Mouse (Mus musculus) G1E (cell line): Measurements from ENCODE around the gene Anxa9. TPM values are rescaled to one million over a fixed set of nuclear protein-coding genes. Genes with fewer than 3 reads are reported as not detected.

ENCODE experiments used
- ATAC-seq: 2 replicates; pipeline ENCODE4 v1.8.0; 2016; ENCODE audit warnings: mild to moderate bottlenecking; ENCODE audit not compliant: insufficient number of reproducible peaks, poor library complexity, low FRiP score, severe bottlenecking; ENCODE audit errors: extremely low read depth
- DNase-seq: peaks from one replicate; pipeline ENCODE4 v3.0.0; 2012; ENCODE audit warnings: low spot score
- H3K27me3 ChIP-seq: 2 replicates; pipeline ENCODE4 v1.6.1; 2012; ENCODE audit warnings: mild to moderate bottlenecking, low read length, inconsistent platforms; ENCODE audit not compliant: insufficient read depth
- H3K36me3 ChIP-seq: replicated peaks from 2 replicates; pipeline ENCODE3; 2012; ENCODE audit warnings: mild to moderate bottlenecking, inconsistent platforms
- H3K4me1 ChIP-seq: 2 replicates; pipeline ENCODE4 v1.6.1; 2012; ENCODE audit warnings: low read depth, low read length, inconsistent platforms, mixed read lengths; ENCODE audit not compliant: insufficient read depth
- H3K4me3 ChIP-seq: 2 replicates; pipeline ENCODE4 v1.5.1; 2012; ENCODE audit warnings: low read depth, mild to moderate bottlenecking, inconsistent platforms, low read length, moderate library complexity, mixed read lengths
- H3K9me3 ChIP-seq: replicated peaks from 2 replicates; pipeline ENCODE4 v1.6.1; 2012; ENCODE audit warnings: inconsistent platforms
- CTCF ChIP-seq: IDR thresholded peaks from 2 replicates; pipeline ENCODE4 v1.5.1; 2012; ENCODE audit warnings: low read depth, low read length, inconsistent platforms, mixed read lengths
- GATA1 ChIP-seq: IDR thresholded peaks from 2 replicates; pipeline ENCODE4 v1.6.1; 2012; ENCODE audit warnings: borderline replicate concordance, low read length, inconsistent platforms, mixed read lengths
- GATA2 ChIP-seq: IDR thresholded peaks from 2 replicates; pipeline ENCODE4 v1.6.1; 2012; ENCODE audit warnings: low read depth, low read length, inconsistent platforms, borderline replicate concordance
- POLR2AphosphoS5 ChIP-seq: IDR thresholded peaks from 2 replicates; pipeline ENCODE4 v1.6.1; 2012; ENCODE audit warnings: low read depth, low read length, inconsistent platforms; ENCODE audit not compliant: insufficient replicate concordance
- TAL1 ChIP-seq: conservative IDR thresholded peaks from 2 replicates; pipeline ENCODE4 v1.6.1; 2012; ENCODE audit warnings: low read depth, low read length, inconsistent platforms, mixed read lengths
- polyA plus RNA-seq: library from polyadenylated mRNA; stranded (reverse); fragments of >175 nt; gene quantifications from 2 replicates; pipeline ENCODE4 v1.2.3, GENCODE M21; 2012
- total RNA-seq, 2 experiments: library from RNA; stranded (forward) in 1 of 2; stranded (reverse) in 1 of 2; fragments of 200-1000 nt in 1 of 2; fragments of >200 nt in 1 of 2; fragmentation: Nextera tagmentation in 1 of 2; gene quantifications; 2 replicates each; pipeline ENCODE4 v1.2.3; 2014 to 2017

The Anxa9 gene
- total and polyA plus RNA-seq, 3 experiments: 1.4 to 29.8 (median 9.4) TPM

DNA sequence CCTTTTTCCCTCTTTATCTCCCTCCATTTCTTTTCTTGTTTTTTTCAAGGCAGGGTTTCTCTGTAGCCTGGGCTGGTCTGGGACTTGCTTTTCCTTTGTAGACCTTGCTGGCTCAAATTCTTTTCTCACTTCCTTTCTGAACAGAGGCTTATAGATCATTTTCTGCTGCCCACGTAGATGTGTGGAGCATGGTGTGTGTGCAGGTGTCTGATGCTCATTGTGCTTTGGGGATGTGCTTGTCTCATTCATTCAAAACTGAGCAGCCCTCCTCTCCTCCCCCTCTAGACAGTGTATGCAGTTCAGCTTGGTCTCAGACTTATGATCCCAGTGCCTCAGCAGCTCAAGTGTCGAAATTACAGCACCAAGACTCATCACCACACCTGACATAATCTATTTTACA, 12.1 kb upstream of the Anxa9 start:
- no peak for DNase-seq
- no peaks in the 10 kb centered on the region for H3K27me3 ChIP-seq
- no peaks in the 10 kb centered on the region for H3K9me3 ChIP-seq
- no peak for ATAC-seq
- H3K36me3 ChIP-seq: peaks cover 75% of the 10 kb centered on the region
- peaks cover 79% of the 10 kb centered on the region for H3K4me1 ChIP-seq
- TF ChIP-seq TAL1 (no peak), GATA1 (no peak), GATA2 (no peak), CTCF (no peak), POLR2AphosphoS5 (no peak)
- H3K4me3 ChIP-seq: peak overlapping the region; percentile 68; the same call in 1 of the 2 replicates

DNA sequence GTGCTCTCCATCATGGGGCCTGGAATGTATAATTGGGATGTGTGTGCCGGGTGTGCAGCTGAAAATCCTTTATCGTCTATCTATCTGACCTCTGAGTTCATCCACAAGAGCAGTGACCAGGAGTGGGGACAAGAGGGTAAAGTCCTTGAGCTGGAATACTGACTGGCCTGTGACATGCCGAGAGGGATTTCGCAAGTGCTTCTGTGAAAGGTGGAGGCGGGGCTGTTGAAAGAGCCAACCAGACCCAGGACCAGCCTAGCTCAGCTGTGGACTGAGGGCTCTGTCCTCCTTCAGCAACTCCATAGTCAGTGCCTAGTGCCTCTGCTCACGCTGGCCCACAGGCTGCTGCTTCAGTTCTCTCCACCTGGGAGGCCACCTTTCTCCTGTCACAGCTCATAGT, 11.6 kb upstream of the Anxa9 start:
- DNase-seq (peak; percentile 46), ATAC-seq (peak; percentile 26; the same call in 1 of the 2 replicates)
- Histone ChIP-seq H3K36me3 (peaks cover 69% of the 10 kb centered on the region), H3K4me1 (peaks cover 78% of the 10 kb centered on the region), H3K4me3 (peak overlapping the region; percentile 68; the same call in 1 of the 2 replicates), H3K9me3 (no peaks in the 10 kb centered on the region), H3K27me3 (no peaks in the 10 kb centered on the region)
- no peak for TF ChIP-seq GATA2
- TF ChIP-seq POLR2AphosphoS5: 0 out of 2 replicates have a peak, but pooled peaks have one; percentile 63
- no peak for TF ChIP-seq GATA1

DNA sequence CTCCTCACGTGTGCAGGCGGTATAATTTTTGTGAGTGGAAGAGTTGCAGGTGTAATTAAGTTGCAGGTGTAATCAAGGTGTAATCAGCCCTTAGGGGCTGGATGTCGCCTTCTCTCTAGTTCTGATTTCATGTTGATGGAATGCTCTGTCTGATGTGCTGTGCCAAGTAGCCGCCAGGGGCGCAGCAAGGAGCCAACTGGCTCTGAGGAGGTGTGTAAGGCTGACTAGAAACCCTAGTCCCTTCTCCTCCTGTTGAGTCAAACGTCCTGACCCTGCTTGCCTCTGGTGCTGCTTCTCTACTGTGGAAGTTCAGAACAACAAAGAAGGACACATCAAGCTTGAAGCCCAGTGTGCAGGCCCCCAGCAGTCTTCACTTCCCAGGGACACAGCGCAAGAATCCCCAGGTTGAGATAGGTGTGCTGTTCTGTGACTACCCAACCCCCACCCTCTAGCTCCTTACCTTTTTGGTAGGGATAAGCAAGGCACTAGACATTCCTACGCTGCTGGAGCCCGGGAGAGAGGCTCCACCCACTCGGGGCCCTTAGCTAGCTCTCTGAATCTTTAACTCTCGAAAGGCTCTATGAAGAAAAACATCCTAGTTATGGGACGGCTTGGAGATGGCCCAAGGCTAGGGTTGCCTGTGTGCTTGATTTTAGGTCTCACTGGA, 10.6 kb upstream of the Anxa9 start:
- DNase-seq (peak; percentile 69), ATAC-seq (no peak)
- Histone ChIP-seq H3K36me3 (peaks cover 61% of the 10 kb centered on the region), H3K27me3 (no peaks in the 10 kb centered on the region), H3K4me1 (peaks cover 77% of the 10 kb centered on the region), H3K9me3 (no peaks in the 10 kb centered on the region), H3K4me3 (peak overlapping the region; percentile 66)
- TF ChIP-seq CTCF (peak; percentile 95), POLR2AphosphoS5 (no peak)

DNA sequence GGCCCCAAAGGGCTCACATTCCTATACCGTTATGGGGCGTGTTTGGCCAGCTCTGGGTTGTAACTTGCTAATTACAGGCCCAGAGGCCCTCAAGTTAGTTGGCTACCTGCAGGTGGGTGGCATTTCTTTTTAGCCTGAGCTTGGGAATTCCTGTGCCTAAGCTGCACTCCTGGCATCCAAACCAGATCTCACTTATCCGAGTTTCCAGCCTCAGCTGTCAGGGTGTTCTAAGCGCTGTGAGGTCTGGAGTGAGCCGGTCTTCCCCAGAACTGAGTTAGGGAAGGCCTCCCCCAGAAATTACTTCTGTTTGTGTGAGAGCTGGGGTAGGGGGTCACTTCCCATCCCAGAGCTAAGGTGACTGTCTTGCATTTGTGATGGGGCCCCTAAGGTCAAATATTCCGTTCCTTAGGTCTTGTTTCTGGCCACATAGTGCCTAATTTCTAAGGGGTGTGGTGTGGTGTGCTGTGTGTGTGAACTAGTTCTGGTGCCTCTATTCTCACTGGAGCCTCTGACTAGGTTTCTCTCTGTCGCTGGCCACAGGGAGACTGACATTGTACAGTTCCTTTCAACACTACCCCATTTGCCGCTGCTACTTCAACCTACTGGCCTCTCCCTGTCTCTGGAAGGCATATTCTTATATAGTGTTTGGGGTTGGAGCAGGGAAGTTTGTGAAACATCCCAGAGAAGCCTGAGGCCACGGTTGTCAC, 9.0 kb upstream of the Anxa9 start:
- peaks cover 75% of the 10 kb centered on the region for H3K4me1 ChIP-seq
- peaks cover 48% of the 10 kb centered on the region for H3K36me3 ChIP-seq
- peak overlapping the region; percentile 79 for H3K4me3 ChIP-seq
- peak; percentile 38 for DNase-seq
- TF ChIP-seq POLR2AphosphoS5: no peak
- no peak for TF ChIP-seq CTCF
- no peak for TF ChIP-seq GATA1
- TF ChIP-seq TAL1: no peak
- TF ChIP-seq GATA2: no peak
- no peak for ATAC-seq
- H3K9me3 ChIP-seq: no peaks in the 10 kb centered on the region
- no peaks in the 10 kb centered on the region for H3K27me3 ChIP-seq

DNA sequence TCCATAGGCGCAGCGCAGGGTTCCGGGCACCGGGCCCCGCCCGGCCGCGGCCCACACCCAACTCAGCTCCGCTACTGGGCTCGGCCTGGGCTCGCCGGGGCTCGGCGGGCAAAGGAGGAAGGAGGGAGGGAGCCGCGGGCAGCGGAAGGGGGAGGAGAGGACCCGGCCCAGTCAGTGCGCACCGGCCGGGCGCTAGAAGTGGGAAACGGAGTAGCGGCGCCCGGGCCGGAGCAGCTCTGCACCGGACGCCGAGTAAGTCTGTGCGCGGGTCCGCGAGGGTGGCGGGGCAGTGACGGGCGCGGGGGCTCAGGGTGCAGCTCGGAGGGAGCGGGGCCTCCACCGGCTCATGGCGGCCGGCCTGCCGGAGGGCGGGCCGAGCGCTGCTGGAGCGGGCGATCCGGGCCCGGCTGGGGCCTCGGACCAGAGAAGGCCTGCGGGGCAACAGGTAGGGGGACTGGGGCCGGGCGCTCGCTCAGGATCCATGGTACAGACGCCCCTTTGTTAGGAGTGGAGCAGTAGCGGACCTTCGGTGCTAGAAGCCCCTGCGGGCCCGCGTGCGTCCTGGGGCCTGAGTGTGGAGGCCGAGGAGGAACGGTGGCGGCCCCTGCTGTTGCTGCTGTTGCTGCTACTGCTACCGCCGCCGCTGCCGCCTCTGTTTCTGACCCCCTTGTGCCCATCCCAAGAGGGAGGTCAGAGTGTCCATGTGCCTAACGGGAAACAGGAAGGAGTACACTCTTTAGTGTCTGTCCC, 8.3 kb upstream of the Anxa9 start:
- no peaks in the 10 kb centered on the region for H3K9me3 ChIP-seq
- H3K36me3 ChIP-seq: peaks cover 41% of the 10 kb centered on the region
- H3K27me3 ChIP-seq: no peaks in the 10 kb centered on the region
- 0 out of 2 replicates have a peak, but pooled peaks have one; percentile 18 for ATAC-seq
- peaks cover 75% of the 10 kb centered on the region for H3K4me1 ChIP-seq
- peak overlapping the region; percentile 79 for H3K4me3 ChIP-seq
- TF ChIP-seq CTCF: no peak
- no peak for TF ChIP-seq POLR2AphosphoS5
- peak; percentile 95 for DNase-seq

DNA sequence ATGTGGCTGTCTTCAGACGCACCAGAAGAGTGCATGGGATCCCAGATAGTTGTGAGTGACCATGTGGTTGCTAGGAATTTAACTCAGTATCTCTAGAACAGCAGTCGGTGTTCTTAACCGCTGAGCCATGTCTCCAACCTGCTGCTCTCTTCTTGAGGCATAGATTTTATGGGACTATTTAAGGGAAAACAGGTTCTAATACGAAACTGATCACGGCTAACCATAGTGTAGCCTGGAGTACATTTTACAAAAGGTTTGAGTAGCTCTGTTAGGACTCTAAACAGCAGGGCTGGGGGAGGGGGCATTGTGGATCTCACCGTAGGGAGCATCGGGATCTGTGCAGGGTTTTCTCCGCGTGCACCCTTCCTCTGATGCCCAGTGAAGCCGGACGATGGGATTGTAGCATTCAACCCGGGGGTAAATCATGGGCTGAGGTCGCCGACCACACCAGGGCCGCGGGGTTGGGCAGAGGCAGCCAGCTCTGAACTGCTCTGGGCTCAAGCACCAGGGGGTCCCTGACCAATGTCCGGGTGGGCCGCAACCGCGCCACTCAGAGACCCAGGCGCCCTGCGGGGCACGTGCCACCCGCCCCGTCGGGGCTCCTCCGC, 7.6 kb upstream of the Anxa9 start, which contains the start of gene Cers2:
Cers2 (plus strand) TSS at position 306 of the 608 bp plus-strand sequence.
- TF ChIP-seq POLR2AphosphoS5: no peak
- no peak for TF ChIP-seq CTCF
- H3K9me3 ChIP-seq: no peaks in the 10 kb centered on the region
- peak within 1 kb of the TSS; percentile 79 for H3K4me3 ChIP-seq
- peaks cover 72% of the 10 kb centered on the region for H3K4me1 ChIP-seq
- no peaks in the 10 kb centered on the region for H3K27me3 ChIP-seq
- ATAC-seq: no peak
- DNase-seq: no peak
- H3K36me3 ChIP-seq: peaks cover 37% of the 10 kb centered on the region
